Mouse (Mus musculus) MEL (cell line): ENCODE data around the gene D430041D05Rik. TPM values are rescaled to one million over a fixed set of nuclear protein-coding genes. Genes with fewer than 3 reads are reported as not detected.

ENCODE experiments used
- DNase-seq: peaks from one replicate; pipeline ENCODE4 v3.0.0; 2011; ENCODE audit warnings: low read depth, low spot score
- H3K27ac ChIP-seq: 2 replicates; pipeline ENCODE4 v1.5.1; 2012; ENCODE audit warnings: low read depth, mild to moderate bottlenecking, control low read depth, low read length, moderate library complexity; ENCODE audit not compliant: control insufficient read depth
- H3K27me3 ChIP-seq, 2 experiments: fragments of 150-350 bp in 1 of 2; sonication (generic) in 1 of 2; 2 replicates each; pipeline ENCODE4 v1.6.1; 2012; ENCODE audit warnings: low read length in 2 of 2, mild to moderate bottlenecking in 2 of 2, improper control_type of control experiment in 1 of 2, moderate library complexity in 1 of 2; ENCODE audit not compliant: insufficient read depth in 2 of 2, control insufficient read depth in 1 of 2
- H3K36me3 ChIP-seq, 2 experiments: 2 replicates each; pipeline ENCODE4 v1.6.1; 2012 to 2014; ENCODE audit warnings: low read length in 2 of 2, improper control_type of control experiment in 1 of 2, inconsistent platforms in 1 of 2, mild to moderate bottlenecking in 1 of 2; ENCODE audit not compliant: insufficient read depth in 2 of 2, control insufficient read depth in 1 of 2
- H3K4me1 ChIP-seq, 2 experiments: fragments of 150-350 bp in 1 of 2; sonication (generic) in 1 of 2; 2 replicates each; pipeline ENCODE4 v1.6.1; 2012; ENCODE audit warnings: low read length in 2 of 2, improper control_type of control experiment in 1 of 2, mild to moderate bottlenecking in 1 of 2; ENCODE audit not compliant: insufficient read depth in 2 of 2, control insufficient read depth in 1 of 2
- H3K4me3 ChIP-seq, 2 experiments: fragments of 150-350 bp in 1 of 2; sonication (generic) in 1 of 2; 2 replicates each; pipeline ENCODE4 v1.5.1; 2012; ENCODE audit warnings: low read depth in 2 of 2, low read length in 2 of 2, mild to moderate bottlenecking in 2 of 2, moderate library complexity in 2 of 2, control low read depth in 1 of 2, improper control_type of control experiment in 1 of 2; ENCODE audit not compliant: control insufficient read depth in 1 of 2, insufficient read depth in 1 of 2
- H3K79me2 ChIP-seq: 2 replicates; pipeline ENCODE4 v1.6.1; 2012; ENCODE audit warnings: mild to moderate bottlenecking, low read length, moderate library complexity; ENCODE audit not compliant: control insufficient read depth, poor library complexity, insufficient read depth
- H3K9ac ChIP-seq: 2 replicates; pipeline ENCODE4 v1.6.1; 2012; ENCODE audit warnings: low read depth, mild to moderate bottlenecking, control low read depth, low read length, moderate library complexity; ENCODE audit not compliant: control insufficient read depth, poor library complexity, severe bottlenecking
- H3K9me3 ChIP-seq: fragments of 150-350 bp; sonication (generic); replicated peaks from 2 replicates; pipeline ENCODE4 v1.6.1; 2012; ENCODE audit warnings: mild to moderate bottlenecking, low read length, improper control_type of control experiment, moderate library complexity; ENCODE audit not compliant: insufficient read depth
- BHLHE40 ChIP-seq: IDR thresholded peaks from 2 replicates; pipeline ENCODE4 v1.6.1; 2012; ENCODE audit warnings: low read depth, mild to moderate bottlenecking, inconsistent platforms, low read length, improper control_type of control experiment, borderline replicate concordance
- CHD2 ChIP-seq: IDR thresholded peaks from 2 replicates; pipeline ENCODE4 v1.6.1; 2011; ENCODE audit warnings: low read length, improper control_type of control experiment
- CTCF ChIP-seq, 3 experiments: IDR thresholded peaks in 2 of 3; conservative IDR thresholded peaks in 1 of 3; 2 replicates each; pipeline ENCODE4 v1.5.1; 2011 to 2012; ENCODE audit warnings: low read length in 3 of 3, low read depth in 2 of 3, mild to moderate bottlenecking in 2 of 3, improper control_type of control experiment in 1 of 3, inconsistent platforms in 1 of 3, mixed read lengths in 1 of 3, moderate library complexity in 1 of 3; ENCODE audit not compliant: control insufficient read depth in 1 of 3, insufficient read depth in 1 of 3, poor library complexity in 1 of 3, severe bottlenecking in 1 of 3
- E2F4 ChIP-seq: IDR thresholded peaks from 2 replicates; pipeline ENCODE4 v1.6.1; 2011; ENCODE audit warnings: low read depth, low read length, improper control_type of control experiment, borderline replicate concordance
- EP300 ChIP-seq, 2 experiments: IDR thresholded peaks; 2 replicates each; pipeline ENCODE4 v1.6.1; 2011; ENCODE audit warnings: improper control_type of control experiment in 2 of 2, low read length in 2 of 2, low read depth in 1 of 2, mild to moderate bottlenecking in 1 of 2
- ETS1 ChIP-seq: IDR thresholded peaks from 2 replicates; pipeline ENCODE4 v1.6.1; 2012; ENCODE audit warnings: low read depth, mild to moderate bottlenecking, inconsistent platforms, low read length, improper control_type of control experiment, moderate library complexity
- GATA1 ChIP-seq: IDR thresholded peaks from 2 replicates; pipeline ENCODE4 v1.6.1; 2011; ENCODE audit warnings: low read depth, low read length, improper control_type of control experiment
- HCFC1 ChIP-seq: IDR thresholded peaks from 2 replicates; pipeline ENCODE4 v1.6.1; 2012; ENCODE audit warnings: low read depth, mild to moderate bottlenecking, inconsistent platforms, low read length, improper control_type of control experiment, moderate library complexity
- JUND ChIP-seq: IDR thresholded peaks from 2 replicates; pipeline ENCODE4 v1.6.1; 2011; ENCODE audit warnings: low read depth, mild to moderate bottlenecking, improper control_type of control experiment, low read length
- KAT2A ChIP-seq: conservative IDR thresholded peaks from 2 replicates; pipeline ENCODE4 v1.6.1; 2012; ENCODE audit warnings: low read depth, low read length, improper control_type of control experiment, inconsistent platforms
- MAZ ChIP-seq: IDR thresholded peaks from 2 replicates; pipeline ENCODE4 v1.6.1; 2012; ENCODE audit warnings: low read depth, mild to moderate bottlenecking, inconsistent platforms, low read length, improper control_type of control experiment
- MYB ChIP-seq: IDR thresholded peaks from 2 replicates; pipeline ENCODE4 v1.6.1; 2011; ENCODE audit warnings: mild to moderate bottlenecking, low read depth, low read length, improper control_type of control experiment
- NRF1 ChIP-seq: IDR thresholded peaks from 2 replicates; pipeline ENCODE4 v1.6.1; 2014; ENCODE audit warnings: low read depth, mild to moderate bottlenecking, inconsistent platforms, low read length, improper control_type of control experiment, moderate library complexity; ENCODE audit not compliant: poor library complexity, insufficient read depth, severe bottlenecking
- POLR2AphosphoS2 ChIP-seq: IDR thresholded peaks from 2 replicates; pipeline ENCODE4 v1.6.1; 2011; ENCODE audit warnings: low read length, improper control_type of control experiment
- POLR2AphosphoS5 ChIP-seq: IDR thresholded peaks from 2 replicates; pipeline ENCODE4 v1.6.1; 2012; ENCODE audit warnings: low read depth, borderline replicate concordance, mild to moderate bottlenecking, inconsistent platforms, low read length, moderate library complexity, mixed read lengths
- RAD21 ChIP-seq: IDR thresholded peaks from 2 replicates; pipeline ENCODE4 v1.6.1; 2011; ENCODE audit warnings: mild to moderate bottlenecking, low read depth, low read length, improper control_type of control experiment
- RCOR1 ChIP-seq: IDR thresholded peaks from 2 replicates; pipeline ENCODE4 v1.6.1; 2012; ENCODE audit warnings: low read depth, mild to moderate bottlenecking, inconsistent platforms, low read length, improper control_type of control experiment
- SIN3A ChIP-seq: IDR thresholded peaks from 2 replicates; pipeline ENCODE4 v1.6.1; 2012; ENCODE audit warnings: low read length, improper control_type of control experiment, inconsistent platforms
- TAL1 ChIP-seq: IDR thresholded peaks from 2 replicates; pipeline ENCODE4 v1.6.1; 2012; ENCODE audit warnings: mild to moderate bottlenecking, inconsistent platforms, low read length, moderate library complexity, mixed read lengths
- TBP ChIP-seq: IDR thresholded peaks from 2 replicates; pipeline ENCODE4 v1.8.0; 2011; ENCODE audit warnings: low read depth, low read length, improper control_type of control experiment
- UBTF ChIP-seq: IDR thresholded peaks from 2 replicates; pipeline ENCODE4 v1.6.1; 2012; ENCODE audit warnings: low read depth, mild to moderate bottlenecking, inconsistent platforms, low read length, improper control_type of control experiment, moderate library complexity, borderline replicate concordance; ENCODE audit not compliant: insufficient read depth
- ZC3H11A ChIP-seq: IDR thresholded peaks from 2 replicates; pipeline ENCODE4 v1.6.1; 2012; ENCODE audit warnings: low read depth, mild to moderate bottlenecking, inconsistent platforms, low read length, improper control_type of control experiment
- ZKSCAN1 ChIP-seq: IDR thresholded peaks from 2 replicates; pipeline ENCODE4 v1.6.1; 2012; ENCODE audit warnings: low read depth, mild to moderate bottlenecking, inconsistent platforms, low read length, improper control_type of control experiment, moderate library complexity
- polyA plus RNA-seq, 2 experiments: library from polyadenylated mRNA; stranded (reverse) in 1 of 2; unstranded in 1 of 2; fragments of >175 nt in 1 of 2; fragments of >200 nt in 1 of 2; gene quantifications; 2 replicates each; pipeline versions ENCODE4 v1.2.1 to v1.2.4; 2012; ENCODE audit warnings: low replicate concordance in 2 of 2, low read depth in 1 of 2; ENCODE audit not compliant: insufficient read length in 2 of 2, insufficient read depth in 1 of 2, missing spikeins in 1 of 2
- total RNA-seq: library from RNA; depleted of rRNA; stranded (reverse); fragments of 300-350 nt; gene quantifications from 2 replicates; pipeline ENCODE4 v1.2.3, GENCODE M21; 2012

The D430041D05Rik gene
- total and polyA plus RNA-seq, 3 experiments: 0.46 to 1.1 TPM; not detected in 1

- no peak for DNase-seq
- Histone ChIP-seq H3K79me2 (no peaks in the 10 kb centered on the region), H3K4me1 (no peaks in the 10 kb centered on the region), H3K27ac (no peak overlapping the region), H3K9me3 (no peaks in the 10 kb centered on the region), H3K36me3 (no peaks in the 10 kb centered on the region), H3K27me3 (peaks cover 3 to 9% of the 10 kb centered on the region in 2 experiments; a peak in 3 of 4 replicates), H3K9ac (no peak overlapping the region), H3K4me3 (no peak overlapping the region)
- TF ChIP-seq TBP (no peak), BHLHE40 (no peak), NRF1 (no peak), SIN3A (no peak), HCFC1 (no peak), KAT2A (no peak), MYB (no peak), CTCF (IDR thresholded peaks at IDR 0.05 in 2 of 3, conservative IDR thresholded peaks at IDR 0.05 in 1 of 3; ENCODE audit: control insufficient read depth in 1 of 3, insufficient read depth in 1 of 3, low read depth in 2 of 3, low read length in 3 of 3, poor library complexity in 1 of 3, severe bottlenecking in 1 of 3) (no peak), E2F4 (no peak), ETS1 (no peak), JUND (no peak), TAL1 (no peak), GATA1 (no peak), RCOR1 (no peak), UBTF (no peak), ZKSCAN1 (no peak)
Observed at GRCm38 (mm10) chr2:104398651-104399290, 12.0 kb downstream of the D430041D05Rik start.

DNA sequence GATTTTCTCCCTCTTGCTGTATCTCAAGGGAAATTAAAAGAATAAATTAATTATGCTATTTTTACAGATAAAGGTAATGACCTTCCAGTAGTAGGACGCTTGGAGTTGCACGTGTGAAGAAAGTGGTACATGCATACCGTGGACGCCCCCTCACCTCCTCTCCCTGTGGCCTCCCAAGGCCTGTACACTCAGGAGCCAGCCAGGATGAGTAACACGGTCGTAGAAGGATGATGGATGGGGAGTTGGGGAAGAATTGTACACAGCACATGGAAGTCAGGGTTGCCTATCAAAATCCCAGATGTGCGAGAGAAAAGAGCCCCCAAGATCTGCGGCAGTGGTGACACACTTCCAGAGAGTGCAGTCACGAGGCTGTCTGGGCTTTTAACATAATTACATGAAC is 14.9 kb downstream of the D430041D05Rik start:
- no peaks in the 10 kb centered on the region for H3K4me1 ChIP-seq
- no peak overlapping the region for H3K9ac ChIP-seq
- no peaks in the 10 kb centered on the region for H3K9me3 ChIP-seq
- no peaks in the 10 kb centered on the region for H3K36me3 ChIP-seq
- peaks cover 4 to 10% of the 10 kb centered on the region in 2 experiments for H3K27me3 ChIP-seq
- H3K27ac ChIP-seq: no peak overlapping the region
- TF ChIP-seq GATA1 (no peak), SIN3A (no peak), UBTF (no peak), POLR2AphosphoS2 (no peak), EP300 (IDR thresholded peaks at IDR 0.05; ENCODE audit: low read depth in 1 of 2, low read length in 2 of 2) (no peak), TAL1 (no peak), RAD21 (no peak), POLR2AphosphoS5 (no peak), ZC3H11A (no peak), CHD2 (no peak), MAZ (no peak)
- H3K79me2 ChIP-seq: no peaks in the 10 kb centered on the region
- no peak overlapping the region for H3K4me3 ChIP-seq
- DNase-seq: no peak
